Mouse (Mus musculus) embryonic fibroblast, embryonic 13.5 days (primary cell): ENCODE measurements at regions not wholly inside any gene's neighbourhood (a gene's known extent, or its start where the extent isn't known, plus 50 kb on each side); places are given as distances from the start of the nearest gene placed in this dataset.

ENCODE experiments used
- CTCF ChIP-seq: IDR thresholded peaks from 2 replicates; pipeline ENCODE4 v1.5.1; 2011; ENCODE audit warnings: mild to moderate bottlenecking, control low read depth, low read length, moderate library complexity, borderline replicate concordance; ENCODE audit not compliant: insufficient read depth
- POLR2A ChIP-seq: IDR thresholded peaks from 2 replicates; pipeline ENCODE4 v1.6.1; 2011; ENCODE audit warnings: low read depth, mild to moderate bottlenecking, control low read depth, low read length, moderate library complexity

DNA sequence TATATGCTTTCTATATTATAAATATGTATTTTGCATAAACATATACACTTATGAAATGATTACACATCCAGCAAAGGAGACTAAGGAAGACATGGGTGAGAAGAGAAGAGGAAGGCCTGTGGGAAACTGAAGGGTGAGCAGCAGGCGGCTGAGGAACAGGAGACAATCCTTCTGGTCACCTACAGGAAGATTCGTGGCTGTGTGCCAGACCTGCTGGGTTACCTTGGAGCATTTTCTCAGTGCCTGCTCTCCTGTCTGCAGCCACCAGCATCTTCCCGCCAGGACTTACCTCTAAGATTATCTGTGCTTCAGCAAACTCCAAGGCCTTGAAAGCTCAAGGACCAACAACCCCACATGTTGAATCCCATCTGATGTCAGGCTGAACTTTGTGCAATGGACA is 258.3 kb upstream of the 3110018I06Rik start:
- TF ChIP-seq POLR2A (no peak), CTCF (no peak)
